Mouse (Mus musculus) cerebellum, adult 2 months (tissue): Measurements from ENCODE around the gene Evpl. TPM values are rescaled to one million over a fixed set of nuclear protein-coding genes. Genes with fewer than 3 reads are reported as not detected.

Experiments
- DNase-seq, 2 experiments: peaks; one replicate each; pipeline ENCODE4 v3.0.0; 2021
- H3K27ac ChIP-seq: fragments of 200-500 bp; 2 replicates; pipeline ENCODE4 v1.5.1; 2012; ENCODE audit warnings: low read length, control low read depth, inconsistent platforms; ENCODE audit not compliant: insufficient read depth
- H3K27me3 ChIP-seq: fragments of 200-500 bp; 2 replicates; pipeline ENCODE4 v1.6.1; 2012; ENCODE audit warnings: inconsistent platforms, mild to moderate bottlenecking, low read length, moderate library complexity; ENCODE audit not compliant: control insufficient read depth, insufficient read depth
- H3K4me1 ChIP-seq: fragments of 200-500 bp; 2 replicates; pipeline ENCODE4 v1.6.1; 2011; ENCODE audit warnings: low read length; ENCODE audit not compliant: control insufficient read depth, insufficient read depth
- H3K4me3 ChIP-seq: fragments of 200-500 bp; replicated peaks from 2 replicates; pipeline ENCODE3; 2011; ENCODE audit warnings: mild to moderate bottlenecking, low read depth, low read length, control low read depth; ENCODE audit not compliant: insufficient read depth
- CTCF ChIP-seq: fragments of 200-500 bp; IDR thresholded peaks from 2 replicates; pipeline ENCODE4 v1.5.1; 2011; ENCODE audit warnings: low read depth, mild to moderate bottlenecking, control low read depth, low read length, moderate library complexity, borderline replicate concordance; ENCODE audit not compliant: insufficient read depth
- POLR2A ChIP-seq: fragments of 200-500 bp; IDR thresholded peaks from 2 replicates; pipeline ENCODE4 v1.6.1; 2011; ENCODE audit warnings: low read length, control low read depth, borderline replicate concordance; ENCODE audit not compliant: insufficient read depth
- WGBS: fragments of 180-500 bp; shearing (Covaris S2); methylation state at CpG from one replicate; pipeline ENCODE4 v1.1.7; 2018; 5-methylcytosine and 5-hydroxymethylcytosine counted together
- polyA plus RNA-seq: library from polyadenylated mRNA; depleted of rRNA; stranded (reverse); fragments of >200 nt; gene quantifications from 2 replicates; pipeline ENCODE4 v1.2.3, GENCODE M21; 2012

Evpl gene
- polyA plus RNA-seq, 1 experiment = 1.6 TPM

- no peaks in the 10 kb centered on the region for H3K27me3 ChIP-seq
- peaks cover 6% of the 10 kb centered on the region for H3K4me1 ChIP-seq
- no peak for TF ChIP-seq POLR2A
- no peak; the same call in 1 of the 2 replicates for TF ChIP-seq CTCF
- 84% methylated on average over 8 of the region's 8 CpGs for WGBS
- DNase-seq = no peak
- H3K4me3 ChIP-seq = no peak overlapping the region
- no peak overlapping the region for H3K27ac ChIP-seq
These were observed 29.8 kb upstream of the Evpl start for GRCm38 (mm10) chr11:116267637-116268036.

- Histone ChIP-seq H3K27me3 (no peaks in the 10 kb centered on the region), H3K4me3 (no peak overlapping the region), H3K27ac (no peak overlapping the region), H3K4me1 (peaks cover 6% of the 10 kb centered on the region)
- 90% methylated on average over 4 of the region's 4 CpGs for WGBS
- no peak for DNase-seq
- TF ChIP-seq CTCF = no peak
These were observed 28.0 kb upstream of the Evpl start for GRCm38 (mm10) chr11:116265850-116266249.

GRCm38 (mm10) chr11:116265352-116265751 is 27.5 kb upstream of the Evpl start:
- 60% methylated on average over 11 of the region's 11 CpGs for WGBS
- peaks cover 6% of the 10 kb centered on the region for H3K4me1 ChIP-seq
- H3K4me3 ChIP-seq = no peak overlapping the region
- DNase-seq = no peak
- no peak overlapping the region for H3K27ac ChIP-seq
- TF ChIP-seq CTCF (no peak), POLR2A (no peak)
- H3K27me3 ChIP-seq = no peaks in the 10 kb centered on the region

- WGBS = 88% methylated on average over 7 of the region's 7 CpGs
- Histone ChIP-seq H3K4me1 (no peaks in the 10 kb centered on the region; the same call in 1 of the 2 replicates), H3K27ac (no peak overlapping the region), H3K4me3 (no peak overlapping the region), H3K27me3 (no peaks in the 10 kb centered on the region)
- no peak for TF ChIP-seq CTCF
- no peak for TF ChIP-seq POLR2A
- DNase-seq = no peak
These were observed 22.4 kb upstream of the Evpl start for GRCm38 (mm10) chr11:116260259-116260658.

GRCm38 (mm10) chr11:116259461-116259860 is 21.6 kb upstream of the Evpl start:
- Histone ChIP-seq H3K27ac (no peak overlapping the region), H3K27me3 (no peaks in the 10 kb centered on the region), H3K4me3 (no peak overlapping the region), H3K4me1 (no peaks in the 10 kb centered on the region; the same call in 1 of the 2 replicates)
- 94% methylated on average over 8 of the region's 8 CpGs for WGBS
- no peak for DNase-seq
- TF ChIP-seq POLR2A (no peak), CTCF (no peak)

GRCm38 (mm10) chr11:116255982-116256675 is 18.3 kb upstream of the Evpl start:
- TF ChIP-seq CTCF (no peak), POLR2A (no peak)
- H3K4me1 ChIP-seq = no peaks in the 10 kb centered on the region; the same call in 1 of the 2 replicates
- no peak overlapping the region for H3K27ac ChIP-seq
- no peak for DNase-seq
- no peaks in the 10 kb centered on the region for H3K27me3 ChIP-seq
- H3K4me3 ChIP-seq = no peak overlapping the region
- WGBS = 84% methylated on average over 9 of the region's 9 CpGs

- no peak for DNase-seq
- 79% methylated on average over 22 of the region's 22 CpGs for WGBS
- H3K27me3 ChIP-seq = no peaks in the 10 kb centered on the region
- no peak overlapping the region for H3K27ac ChIP-seq
- TF ChIP-seq POLR2A (no peak), CTCF (no peak)
- no peaks in the 10 kb centered on the region; the same call in 1 of the 2 replicates for H3K4me1 ChIP-seq
- H3K4me3 ChIP-seq = no peak overlapping the region
These were observed 17.5 kb upstream of the Evpl start for GRCm38 (mm10) chr11:116255090-116255981.

- no peak for DNase-seq
- H3K4me3 ChIP-seq = no peak overlapping the region
- no peaks in the 10 kb centered on the region for H3K27me3 ChIP-seq
- H3K27ac ChIP-seq = no peak overlapping the region
- 43% methylated on average over 9 of the region's 9 CpGs for WGBS
- no peaks in the 10 kb centered on the region; the same call in 1 of the 2 replicates for H3K4me1 ChIP-seq
- no peak for TF ChIP-seq CTCF
- TF ChIP-seq POLR2A = no peak
These were observed 16.8 kb upstream of the Evpl start for GRCm38 (mm10) chr11:116254627-116255026.
